Mouse (Mus musculus) hindbrain, embryonic 12.5 days (tissue): ENCODE results near the gene Kctd10. TPM values are rescaled to one million over a fixed set of nuclear protein-coding genes. Genes with fewer than 3 reads are reported as not detected.

Source experiments
- ATAC-seq: fragments of 200-750 bp; cut with Nextera tagmentation; 2 replicates; pipeline ENCODE4 v1.8.0; 2017; ENCODE audit warnings: moderate TSS enrichment; ENCODE audit not compliant: low FRiP score
- H3K27ac ChIP-seq: fragments of 300-500 bp; sonication (generic); 2 replicates; pipeline ENCODE4 v1.5.1; 2016; ENCODE audit warnings: mild to moderate bottlenecking
- H3K27me3 ChIP-seq: fragments of 300-500 bp; sonication (generic); 2 replicates; pipeline ENCODE4 v1.6.1; 2016; ENCODE audit warnings: mild to moderate bottlenecking
- H3K36me3 ChIP-seq: fragments of 300-500 bp; sonication (generic); 2 replicates; pipeline ENCODE4 v1.6.1; 2016; ENCODE audit warnings: mild to moderate bottlenecking
- H3K4me1 ChIP-seq: fragments of 300-500 bp; sonication (generic); 2 replicates; pipeline ENCODE4 v1.6.1; 2016
- H3K4me2 ChIP-seq: fragments of 300-500 bp; sonication (generic); replicated peaks from 2 replicates; pipeline ENCODE4 v1.6.1; 2016; ENCODE audit warnings: mild to moderate bottlenecking
- H3K4me3 ChIP-seq: fragments of 300-500 bp; sonication (generic); 2 replicates; pipeline ENCODE4 v1.5.1; 2016; ENCODE audit warnings: mild to moderate bottlenecking
- H3K9ac ChIP-seq: fragments of 300-500 bp; sonication (generic); 2 replicates; pipeline ENCODE4 v1.6.1; 2016; ENCODE audit warnings: mild to moderate bottlenecking, moderate library complexity
- H3K9me3 ChIP-seq: fragments of 300-500 bp; sonication (generic); replicated peaks from 2 replicates; pipeline ENCODE4 v1.6.1; 2016; ENCODE audit warnings: mild to moderate bottlenecking
- WGBS: fragments of 180-500 bp; shearing (Covaris S2); methylation state at CpG from one replicate; pipeline ENCODE4 v1.1.7; 2016; 5-methylcytosine and 5-hydroxymethylcytosine counted together
- polyA plus RNA-seq: library from polyadenylated mRNA; unstranded; fragments of >200 nt; fragmentation: Nextera tagmentation; extraction: Ambion mirVana; gene quantifications from 2 replicates; pipeline ENCODE4 v1.2.1, GENCODE M21; 2016

Gene Kctd10
- polyA plus RNA-seq, result 110 and 115 TPM in 2 replicates

- H3K9me3 ChIP-seq, result no peaks in the 10 kb centered on the region
- H3K27me3 ChIP-seq, result no peaks in the 10 kb centered on the region
- peak within 1 kb of the TSS; percentile 92 for H3K4me3 ChIP-seq
- peak within 1 kb of the TSS; percentile 93 for H3K9ac ChIP-seq
- H3K4me2 ChIP-seq, result peak within 1 kb of the TSS; percentile 71
- H3K4me1 ChIP-seq, result peaks cover 51% of the 10 kb centered on the region
- peak; percentile 94 for ATAC-seq
- H3K36me3 ChIP-seq, result peaks cover 30% of the 10 kb centered on the region
- WGBS, result under 1% methylated on average over 73 of the region's 74 CpGs
- peak within 1 kb of the TSS; percentile 90 for H3K27ac ChIP-seq
These were observed at the start of gene Kctd10, which contains the start of gene Ube3b for GRCm38 (mm10) chr5:114380209-114381012. Kctd10 (minus strand) TSS chr5:114380508. Ube3b (plus strand) TSS chr5:114380607.

GRCm38 (mm10) chr5:114429781-114430180 is 49.5 kb upstream of the Kctd10 start:
- Histone ChIP-seq H3K27me3 (no peaks in the 10 kb centered on the region), H3K9ac (no peak overlapping the region), H3K4me1 (0 out of 2 replicates have a peak, but pooled peaks cover 4% of the 10 kb centered on the region), H3K36me3 (peaks cover 2% of the 10 kb centered on the region; the same call in 1 of the 2 replicates), H3K4me2 (no peak overlapping the region), H3K9me3 (no peaks in the 10 kb centered on the region), H3K27ac (no peak overlapping the region), H3K4me3 (no peak overlapping the region)
- ATAC-seq, result no peak
- 87% methylated on average over 7 of the region's 7 CpGs for WGBS

GRCm38 (mm10) chr5:114428621-114429020 is 48.3 kb upstream of the Kctd10 start:
- 82% methylated on average over 18 of the region's 18 CpGs for WGBS
- no peak for ATAC-seq
- Histone ChIP-seq H3K9me3 (no peaks in the 10 kb centered on the region), H3K4me1 (peaks cover 7% of the 10 kb centered on the region; the same call in 1 of the 2 replicates), H3K4me2 (no peak overlapping the region), H3K27ac (no peak overlapping the region), H3K4me3 (no peak overlapping the region), H3K36me3 (no peaks in the 10 kb centered on the region), H3K9ac (no peak overlapping the region), H3K27me3 (no peaks in the 10 kb centered on the region)

GRCm38 (mm10) chr5:114426732-114427131 is 46.4 kb upstream of the Kctd10 start:
- H3K4me2 ChIP-seq, result no peak overlapping the region
- WGBS, result 71% methylated on average over 6 of the region's 6 CpGs
- no peaks in the 10 kb centered on the region for H3K27me3 ChIP-seq
- no peak overlapping the region for H3K9ac ChIP-seq
- H3K27ac ChIP-seq, result no peak overlapping the region
- no peaks in the 10 kb centered on the region for H3K9me3 ChIP-seq
- no peak overlapping the region for H3K4me3 ChIP-seq
- ATAC-seq, result no peak
- no peaks in the 10 kb centered on the region for H3K36me3 ChIP-seq
- peaks cover 7% of the 10 kb centered on the region; the same call in 1 of the 2 replicates for H3K4me1 ChIP-seq

- ATAC-seq, result no peak
- H3K27me3 ChIP-seq, result no peaks in the 10 kb centered on the region
- no peaks in the 10 kb centered on the region for H3K9me3 ChIP-seq
- H3K27ac ChIP-seq, result no peak overlapping the region
- no peak overlapping the region for H3K9ac ChIP-seq
- no peak overlapping the region for H3K4me3 ChIP-seq
- H3K4me2 ChIP-seq, result no peak overlapping the region
- H3K4me1 ChIP-seq, result peaks cover 5% of the 10 kb centered on the region; the same call in 1 of the 2 replicates
- H3K36me3 ChIP-seq, result peaks cover 26% of the 10 kb centered on the region
- 65% methylated on average over 5 of the region's 5 CpGs for WGBS
These were observed 43.7 kb upstream of the Kctd10 start for GRCm38 (mm10) chr5:114423961-114424360.

- Histone ChIP-seq H3K4me1 (peaks cover 3% of the 10 kb centered on the region; the same call in 1 of the 2 replicates), H3K27me3 (no peaks in the 10 kb centered on the region), H3K36me3 (peaks cover 39% of the 10 kb centered on the region), H3K27ac (no peak overlapping the region), H3K4me2 (no peak overlapping the region), H3K4me3 (no peak overlapping the region), H3K9me3 (no peaks in the 10 kb centered on the region), H3K9ac (no peak overlapping the region)
- WGBS, result 42% methylated on average over 5 of the region's 5 CpGs
- no peak for ATAC-seq
These were observed 42.3 kb upstream of the Kctd10 start for GRCm38 (mm10) chr5:114422591-114422990.

GRCm38 (mm10) chr5:114421561-114422298 is 41.4 kb upstream of the Kctd10 start:
- no peak overlapping the region for H3K4me2 ChIP-seq
- no peak overlapping the region for H3K4me3 ChIP-seq
- H3K27me3 ChIP-seq, result no peaks in the 10 kb centered on the region
- H3K27ac ChIP-seq, result no peak overlapping the region
- ATAC-seq, result no peak
- peaks cover 47% of the 10 kb centered on the region for H3K36me3 ChIP-seq
- 67% methylated on average over 11 of the region's 11 CpGs for WGBS
- no peaks in the 10 kb centered on the region for H3K9me3 ChIP-seq
- no peak overlapping the region for H3K9ac ChIP-seq
- H3K4me1 ChIP-seq, result peaks cover 3% of the 10 kb centered on the region; the same call in 1 of the 2 replicates

GRCm38 (mm10) chr5:114418541-114418940 is 38.2 kb upstream of the Kctd10 start:
- peak; percentile 55; the same call in 1 of the 2 replicates for ATAC-seq
- no peaks in the 10 kb centered on the region for H3K27me3 ChIP-seq
- no peaks in the 10 kb centered on the region for H3K9me3 ChIP-seq
- no peak overlapping the region for H3K27ac ChIP-seq
- WGBS, result 84% methylated on average over 8 of the region's 8 CpGs
- no peak overlapping the region for H3K4me2 ChIP-seq
- no peaks in the 10 kb centered on the region for H3K4me1 ChIP-seq
- H3K4me3 ChIP-seq, result no peak overlapping the region
- peaks cover 79% of the 10 kb centered on the region for H3K36me3 ChIP-seq
- no peak overlapping the region for H3K9ac ChIP-seq

- ATAC-seq, result no peak
- 90% methylated on average over 8 of the region's 8 CpGs for WGBS
- H3K4me2 ChIP-seq, result no peak overlapping the region
These were observed 36.5 kb upstream of the Kctd10 start for GRCm38 (mm10) chr5:114416855-114417254.

GRCm38 (mm10) chr5:114415606-114416005 is 35.3 kb upstream of the Kctd10 start:
- Histone ChIP-seq H3K27ac (no peak overlapping the region), H3K9me3 (no peaks in the 10 kb centered on the region), H3K27me3 (no peaks in the 10 kb centered on the region), H3K36me3 (peaks cover 99% of the 10 kb centered on the region), H3K4me2 (no peak overlapping the region), H3K9ac (no peak overlapping the region), H3K4me1 (no peaks in the 10 kb centered on the region), H3K4me3 (no peak overlapping the region)
- no peak for ATAC-seq
- 92% methylated on average over 5 of the region's 5 CpGs for WGBS

More at GRCm38 (mm10) chr5:114416855-114417254, 36.5 kb upstream of the Kctd10 start:
- Histone ChIP-seq H3K9me3 (no peaks in the 10 kb centered on the region), H3K9ac (no peak overlapping the region), H3K36me3 (peaks cover 96% of the 10 kb centered on the region), H3K4me3 (no peak overlapping the region), H3K27me3 (no peaks in the 10 kb centered on the region), H3K27ac (no peak overlapping the region), H3K4me1 (no peaks in the 10 kb centered on the region)

GRCm38 (mm10) chr5:114413067-114413735 is 32.9 kb upstream of the Kctd10 start:
- H3K4me2 ChIP-seq, result no peak overlapping the region
- H3K9me3 ChIP-seq, result no peaks in the 10 kb centered on the region
- no peak for ATAC-seq
- H3K4me1 ChIP-seq, result no peaks in the 10 kb centered on the region
- WGBS, result 81% methylated on average over 16 of the region's 16 CpGs
- no peak overlapping the region for H3K4me3 ChIP-seq
- no peak overlapping the region for H3K27ac ChIP-seq
- H3K27me3 ChIP-seq, result no peaks in the 10 kb centered on the region
- no peak overlapping the region for H3K9ac ChIP-seq
- H3K36me3 ChIP-seq, result peaks cover 99% of the 10 kb centered on the region
